Mouse (Mus musculus) lung, adult 2 months (tissue): Measurements from ENCODE around the gene Tbc1d25.

ENCODE experiments used
- CTCF ChIP-seq: fragments of 200-500 bp; IDR thresholded peaks from 2 replicates; pipeline ENCODE4 v1.5.1; 2011; ENCODE audit warnings: mild to moderate bottlenecking, low read length, control low read depth; ENCODE audit not compliant: insufficient read depth
- POLR2A ChIP-seq: fragments of 200-500 bp; IDR thresholded peaks from 2 replicates; pipeline ENCODE4 v1.6.1; 2011; ENCODE audit warnings: low read depth, mild to moderate bottlenecking, control low read depth, low read length, borderline replicate concordance; ENCODE audit errors: extremely low read depth

- no peak for TF ChIP-seq CTCF
- TF ChIP-seq POLR2A = no peak
These were observed 31.2 kb upstream of the Tbc1d25 start for GRCm38 (mm10) chrX:8207224-8207623.
